Mouse (Mus musculus) megakaryocyte, embryonic 14.5 days (primary cell): ENCODE results near the gene Ttc21a.

Experiments
- FLI1 ChIP-seq: IDR thresholded peaks from 2 replicates; pipeline ENCODE4 v1.6.1; 2012; ENCODE audit warnings: low read length, inconsistent platforms, mixed read lengths
- GATA1 ChIP-seq: IDR thresholded peaks from 3 replicates; pipeline ENCODE4 v1.6.1; 2012; ENCODE audit warnings: mixed read lengths, low read length, inconsistent platforms, borderline replicate concordance

DNA sequence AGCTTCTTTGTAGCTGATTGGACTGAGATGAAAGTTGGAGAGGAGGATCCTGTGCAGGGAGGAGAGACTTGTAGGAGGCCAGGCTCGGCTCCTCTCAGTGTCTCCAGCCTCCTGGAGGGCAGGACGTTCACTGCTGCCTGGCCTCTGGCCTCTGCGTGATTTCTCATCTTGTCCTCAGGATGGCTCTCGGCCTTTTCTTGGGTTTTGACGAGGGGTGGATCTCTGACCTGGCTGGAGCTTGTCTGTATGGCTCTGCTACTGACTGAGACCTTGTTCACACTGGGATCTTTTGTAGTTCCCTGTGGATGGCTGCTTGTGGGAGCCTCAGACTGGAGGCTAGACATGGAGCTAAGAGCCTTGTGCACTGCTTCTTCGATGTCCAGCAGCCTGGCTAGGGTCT, 77.4 kb downstream of the Ttc21a start:
- no peak for TF ChIP-seq GATA1
- TF ChIP-seq FLI1: no peak
